Mouse (Mus musculus) lung, postnatal 10 days (tissue): ENCODE results near the gene Spata32.

ENCODE experiments used
- DNase-seq: peaks from one replicate; pipeline ENCODE4 v3.0.0; 2021

The Spata32 gene

GRCm38 (mm10) chr11:103217790-103218516 lies at the start of gene Spata32:
Gene Spata32, minus strand, starts transcription at chr11:103218432.
- DNase-seq: peak; percentile 64

- DNase-seq: peak; percentile 100
These were observed 49.4 kb upstream of the Spata32 start, which contains the start of gene Map3k14 for GRCm38 (mm10) chr11:103267346-103268219. Gene Map3k14, minus strand, starts transcription at chr11:103267472.

DNA sequence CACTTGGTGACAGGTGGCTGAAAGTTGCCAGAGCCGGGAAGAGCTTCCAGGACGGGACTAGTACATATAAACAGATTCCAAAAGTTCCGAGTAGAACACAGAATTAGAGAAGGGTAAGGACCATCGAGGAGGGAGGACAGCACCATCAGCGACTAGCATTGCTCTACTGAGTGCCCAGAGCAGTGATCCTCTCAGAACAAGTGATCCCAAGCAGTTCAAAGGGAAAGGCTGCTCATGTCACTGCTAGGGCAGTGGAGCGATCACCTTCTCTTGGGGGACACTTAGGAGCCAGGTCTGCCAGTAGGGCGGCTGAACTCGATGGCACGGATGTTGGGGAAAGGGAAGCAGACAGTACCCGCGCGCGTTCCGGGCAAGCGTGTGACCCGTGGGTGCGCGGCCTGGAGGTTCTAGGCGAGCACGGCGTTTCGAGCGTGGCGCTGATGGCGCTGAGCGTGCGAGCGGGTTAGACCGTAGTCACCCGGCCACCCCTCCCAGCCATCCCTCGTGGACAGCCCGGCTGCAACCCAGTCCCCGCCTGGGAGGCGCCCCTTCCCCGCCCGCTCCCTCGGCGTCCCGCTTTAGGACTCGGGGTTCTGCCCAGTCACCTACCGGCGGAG lies 48.6 kb upstream of the Spata32 start:
- no peak for DNase-seq

DNA sequence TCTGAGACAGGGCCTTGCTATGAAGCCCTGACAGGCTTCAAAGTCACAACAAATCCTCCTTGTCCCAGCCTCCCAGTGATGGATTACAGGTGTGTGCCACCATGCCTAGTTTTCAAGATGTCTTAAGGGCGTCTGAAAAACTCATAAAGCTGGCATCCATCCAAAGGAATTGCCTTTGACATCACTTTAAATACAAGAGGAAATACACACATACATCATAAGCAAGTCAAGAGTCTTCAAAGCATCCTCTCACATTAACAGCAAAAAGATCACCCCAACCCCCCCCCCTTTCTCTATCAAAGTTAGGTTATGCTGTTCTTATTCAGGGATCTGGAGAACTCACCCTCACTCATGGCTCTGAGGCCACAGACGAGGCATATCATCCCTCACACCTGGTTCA lies 47.6 kb upstream of the Spata32 start:
- DNase-seq: no peak

DNA sequence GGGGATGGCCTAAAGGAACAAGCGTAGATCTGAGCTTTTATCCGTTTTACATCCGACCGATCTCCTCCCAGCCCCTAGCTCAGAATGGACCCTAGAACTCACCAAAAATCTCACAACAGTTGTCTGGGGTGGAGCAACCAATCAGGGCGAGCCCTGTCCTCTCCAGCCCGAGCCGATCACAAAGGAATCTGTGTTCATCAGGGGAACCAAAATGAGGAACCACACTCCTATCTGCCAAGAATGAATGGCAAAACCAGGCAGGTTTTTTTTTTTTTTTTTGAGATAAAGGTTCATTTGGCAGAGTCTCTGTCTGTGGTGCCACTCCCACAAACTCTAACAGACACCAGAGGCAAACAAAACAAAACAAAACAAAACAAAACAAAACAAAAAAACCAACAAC lies 47.0 kb upstream of the Spata32 start:
- DNase-seq: no peak

DNA sequence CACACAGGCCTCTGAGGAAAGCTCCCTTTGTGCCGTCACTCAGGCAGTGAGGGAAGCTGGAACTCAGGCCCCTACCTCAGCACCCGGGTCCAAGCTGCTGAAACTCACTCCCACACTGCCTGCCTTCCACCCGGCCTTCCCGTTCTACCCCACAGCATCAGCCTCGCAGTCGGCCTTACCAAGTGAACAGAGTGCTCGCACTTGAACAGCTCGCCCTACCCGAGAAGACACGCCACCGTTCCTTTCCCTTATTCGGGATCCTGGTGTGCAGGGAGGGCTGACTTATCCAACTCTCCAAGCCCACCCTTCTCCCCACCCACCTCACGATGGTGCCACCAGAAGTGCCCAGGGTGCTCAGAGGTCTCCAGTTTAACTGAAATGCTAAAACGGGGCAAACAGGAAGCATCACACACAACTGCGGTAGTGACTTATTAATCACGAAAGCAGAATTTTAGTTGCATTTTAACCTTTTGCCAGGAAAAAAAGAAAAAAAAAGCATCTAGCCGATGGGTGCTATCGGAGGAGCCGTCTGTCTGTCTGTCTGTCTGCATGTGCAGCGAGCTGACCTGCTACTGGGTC lies 46.3 kb upstream of the Spata32 start:
- DNase-seq: no peak

GRCm38 (mm10) chr11:103263551-103263950 lies 45.3 kb upstream of the Spata32 start:
- DNase-seq: no peak

DNA sequence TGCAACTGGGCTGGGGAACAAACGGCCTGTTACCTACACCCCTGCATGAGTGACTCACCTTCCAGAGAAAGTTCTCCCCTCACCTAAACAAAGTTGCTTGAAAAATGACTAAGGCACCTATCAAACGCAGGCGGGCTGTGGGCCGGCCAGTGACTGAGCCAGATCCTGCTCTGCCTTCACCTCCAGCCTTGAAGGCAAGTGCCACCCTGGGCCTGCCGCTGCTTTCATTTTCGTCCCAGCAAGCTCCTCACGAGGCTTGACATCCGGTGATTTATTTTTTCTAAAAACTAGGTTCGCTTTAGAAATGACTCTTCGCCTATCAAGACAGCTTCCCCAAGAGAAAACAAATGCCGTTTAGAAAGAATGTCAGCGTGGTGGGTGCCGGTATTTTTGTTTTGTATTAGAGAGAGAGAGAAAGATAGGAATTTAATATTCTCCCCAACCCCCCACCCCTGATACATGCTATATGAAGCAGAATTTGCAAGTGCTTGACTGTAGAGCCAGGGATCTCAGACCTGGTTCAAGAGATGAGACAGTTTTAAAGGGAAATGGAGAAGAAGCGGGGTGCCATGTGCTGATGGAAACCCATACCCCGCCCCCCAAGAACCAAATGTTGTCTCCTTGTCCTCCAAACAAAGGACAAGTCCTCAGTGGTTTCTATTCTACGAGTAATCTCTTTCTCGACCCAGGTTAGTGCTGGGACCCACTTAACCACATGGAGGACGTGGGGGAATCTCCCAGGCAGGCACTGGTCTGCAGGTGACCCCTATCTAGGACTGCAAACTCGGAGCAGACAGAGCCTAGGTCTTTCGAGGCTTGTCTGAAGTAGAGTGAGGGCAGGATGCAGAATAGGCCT lies 44.4 kb upstream of the Spata32 start:
- peak; percentile 44 for DNase-seq

DNA sequence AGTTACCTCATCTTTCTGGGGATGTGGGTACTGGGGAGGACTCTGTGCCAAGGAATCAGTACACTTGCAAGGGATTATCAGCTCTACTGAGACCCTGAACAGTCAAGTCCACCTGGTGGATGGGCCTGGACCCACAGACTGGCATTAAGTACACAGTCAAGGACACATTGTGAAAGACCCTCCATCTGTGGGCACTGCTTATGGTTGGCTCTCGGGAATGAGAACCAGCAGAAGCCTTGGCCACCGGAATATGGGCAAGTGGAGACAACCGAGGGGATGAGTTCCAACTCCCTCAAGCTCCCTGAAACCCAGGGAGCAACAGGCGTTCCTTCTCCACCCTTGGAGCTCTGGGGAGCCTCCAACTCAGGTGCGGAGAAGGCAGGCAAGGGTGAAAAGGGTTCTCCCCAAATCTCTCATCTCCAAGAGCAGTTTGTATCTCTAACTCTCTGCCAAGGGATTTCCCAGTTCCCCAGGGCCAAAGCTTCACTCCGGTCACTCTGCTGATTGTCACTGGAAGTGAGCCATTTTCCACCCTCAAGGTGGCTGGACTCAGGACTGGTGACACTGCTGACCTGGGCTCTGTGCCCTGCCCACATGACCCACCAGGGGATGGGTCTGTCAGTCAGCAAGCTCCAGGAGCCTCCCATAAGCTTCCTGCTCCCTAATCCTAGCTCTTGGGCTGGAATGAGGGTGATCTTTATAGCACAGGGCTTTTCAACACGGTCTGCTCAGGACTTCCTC lies 43.6 kb upstream of the Spata32 start:
- no peak for DNase-seq

- no peak for DNase-seq
These were observed 42.4 kb upstream of the Spata32 start for GRCm38 (mm10) chr11:103260515-103261192.

DNA sequence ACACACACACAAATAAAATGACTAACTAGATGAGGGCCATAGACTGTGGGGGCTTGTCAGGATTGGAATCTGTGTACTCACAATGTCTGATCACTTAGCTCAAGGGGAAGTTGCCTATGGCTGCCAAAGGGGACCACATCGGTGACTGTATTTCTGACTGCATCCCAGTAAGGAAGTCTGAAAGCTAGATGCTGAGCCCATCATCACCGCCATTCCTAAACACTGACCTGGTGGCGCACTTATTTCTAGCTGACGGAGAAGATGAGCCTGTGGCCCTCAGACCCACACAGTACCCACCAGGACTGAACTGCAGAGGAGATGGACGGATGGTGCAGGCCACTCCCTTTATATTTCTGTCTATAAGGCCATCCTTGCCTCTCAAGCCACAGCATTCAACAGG lies 41.8 kb upstream of the Spata32 start:
- no peak for DNase-seq

DNA sequence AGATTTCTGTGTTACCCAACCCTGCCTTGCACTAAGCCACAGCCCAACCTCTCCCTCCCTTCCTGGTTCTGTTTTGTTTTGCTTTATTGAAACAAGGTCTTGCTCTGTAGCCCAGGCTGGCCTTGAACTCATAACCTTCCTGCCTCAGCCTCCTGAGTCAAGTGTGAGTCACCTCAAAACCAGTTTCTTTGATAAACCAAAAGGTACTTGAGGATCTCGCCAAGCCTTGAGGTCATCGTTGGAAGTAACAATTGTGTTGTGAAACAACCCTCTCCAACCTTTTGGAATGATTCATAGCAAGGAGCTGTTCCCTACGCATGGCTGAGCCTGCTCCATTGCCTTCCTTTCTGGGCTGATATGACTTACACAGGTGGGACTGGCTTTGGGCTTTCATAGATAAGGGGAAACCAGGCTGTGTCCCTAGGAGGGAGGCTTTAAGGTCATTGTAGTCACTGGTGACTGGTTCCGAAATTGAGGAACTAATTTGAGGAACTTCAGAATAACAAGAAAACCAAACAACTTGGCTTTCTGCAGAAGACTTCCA lies 39.8 kb upstream of the Spata32 start:
- peak; percentile 42 for DNase-seq

- no peak for DNase-seq
These were observed 35.4 kb upstream of the Spata32 start for GRCm38 (mm10) chr11:103253605-103254004.

DNA sequence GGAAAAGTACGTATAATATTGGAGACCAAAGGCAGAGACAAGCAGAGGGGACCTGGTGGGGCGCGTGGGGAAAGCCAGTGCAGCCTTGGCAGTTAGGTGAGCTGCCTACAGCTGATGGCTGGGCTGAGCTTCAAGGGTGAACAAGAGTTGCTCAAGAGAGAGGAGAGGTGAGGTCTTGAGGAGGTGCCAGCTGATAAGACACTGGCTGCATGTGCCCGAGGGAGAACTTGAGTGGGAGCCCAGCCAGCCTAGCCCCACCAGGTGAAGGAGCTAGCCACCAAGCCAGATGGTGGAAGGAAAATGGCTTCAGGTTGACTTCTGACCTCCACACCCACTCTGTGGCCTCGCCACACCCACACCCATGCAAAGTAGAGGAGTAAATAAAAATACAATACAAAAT lies 34.1 kb upstream of the Spata32 start:
- peak; percentile 44 for DNase-seq

DNA sequence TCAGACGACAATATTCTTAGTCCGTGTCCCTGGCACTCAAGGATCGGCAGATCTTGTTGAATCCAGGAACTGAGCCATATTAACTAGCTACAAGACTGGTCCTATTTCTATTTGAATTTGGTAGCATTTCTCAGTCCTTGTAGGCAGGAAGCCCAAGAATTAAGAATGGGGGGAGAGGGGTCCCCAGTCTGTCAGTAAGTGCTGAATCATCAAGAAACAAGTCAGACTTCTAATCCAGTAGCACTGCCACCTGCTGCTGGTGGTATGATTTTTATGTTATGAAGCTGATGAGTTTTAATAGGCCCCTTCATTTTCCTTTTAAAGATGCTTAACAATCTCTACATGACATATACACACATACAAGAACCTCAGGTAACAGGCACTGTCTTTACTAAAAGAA lies 32.1 kb upstream of the Spata32 start:
- DNase-seq: no peak

DNA sequence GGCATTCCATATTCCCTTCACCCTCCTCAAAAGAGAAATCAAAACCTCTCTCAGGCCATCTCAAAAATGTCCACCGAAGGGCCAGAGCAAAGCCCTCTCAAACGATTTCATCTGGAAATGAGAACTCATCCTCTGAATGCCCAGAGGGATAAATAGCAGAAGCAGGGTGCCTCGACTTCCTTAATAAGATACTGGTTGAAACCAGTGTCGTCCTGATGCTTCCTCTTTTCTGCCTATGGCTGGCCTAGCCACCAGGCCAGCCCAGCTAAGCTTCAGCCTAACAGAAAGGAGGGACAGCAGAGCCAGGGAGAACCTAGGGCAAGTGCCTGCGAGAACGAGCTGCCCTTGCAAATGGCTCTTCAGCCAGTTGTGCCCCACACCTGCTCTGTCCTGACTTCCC lies 31.3 kb upstream of the Spata32 start:
- DNase-seq: no peak

DNA sequence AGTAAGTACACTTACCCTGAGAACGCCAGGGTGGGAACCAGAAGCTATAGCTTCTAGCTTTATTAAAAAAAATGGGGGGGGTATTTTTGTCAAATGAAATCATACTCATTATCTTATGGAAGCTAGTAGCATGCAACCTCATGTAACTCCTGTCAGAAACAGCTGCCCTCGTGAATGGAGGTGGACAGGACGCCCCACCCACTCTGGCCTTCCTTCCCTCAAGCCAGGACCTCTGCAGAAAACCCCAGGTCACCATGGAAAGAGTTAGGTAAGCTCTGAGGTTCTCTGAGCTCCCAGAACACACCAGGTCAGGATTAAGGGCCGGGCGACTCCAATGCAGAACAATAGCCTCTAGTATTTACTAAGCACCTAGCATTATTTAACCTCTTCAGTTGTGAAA lies 30.6 kb upstream of the Spata32 start:
- no peak for DNase-seq

GRCm38 (mm10) chr11:103247504-103248177 lies 29.4 kb upstream of the Spata32 start:
- DNase-seq: peak; percentile 93

- no peak for DNase-seq
These were observed 28.6 kb upstream of the Spata32 start for GRCm38 (mm10) chr11:103246731-103247290.
